Mouse (Mus musculus) liver, adult 10 weeks (tissue): ENCODE results near the gene Rnf144a. TPM values are rescaled to one million over a fixed set of nuclear protein-coding genes. Genes with fewer than 3 reads are reported as not detected.

ENCODE experiments used
- polyA plus RNA-seq: library from polyadenylated mRNA; stranded (reverse); fragments of 350-450 nt; fragmentation: Illumina TruSeq; extraction: RNeasy Lipid Tissue Mini Kit (QIAGEN cat#74804); gene quantifications from one replicate; pipeline ENCODE4 v1.2.3, GENCODE M21; 2014; ENCODE audit warnings: low read depth, low replicate concordance

Rnf144a gene
- 9.2 TPM for polyA plus RNA-seq

DNA sequence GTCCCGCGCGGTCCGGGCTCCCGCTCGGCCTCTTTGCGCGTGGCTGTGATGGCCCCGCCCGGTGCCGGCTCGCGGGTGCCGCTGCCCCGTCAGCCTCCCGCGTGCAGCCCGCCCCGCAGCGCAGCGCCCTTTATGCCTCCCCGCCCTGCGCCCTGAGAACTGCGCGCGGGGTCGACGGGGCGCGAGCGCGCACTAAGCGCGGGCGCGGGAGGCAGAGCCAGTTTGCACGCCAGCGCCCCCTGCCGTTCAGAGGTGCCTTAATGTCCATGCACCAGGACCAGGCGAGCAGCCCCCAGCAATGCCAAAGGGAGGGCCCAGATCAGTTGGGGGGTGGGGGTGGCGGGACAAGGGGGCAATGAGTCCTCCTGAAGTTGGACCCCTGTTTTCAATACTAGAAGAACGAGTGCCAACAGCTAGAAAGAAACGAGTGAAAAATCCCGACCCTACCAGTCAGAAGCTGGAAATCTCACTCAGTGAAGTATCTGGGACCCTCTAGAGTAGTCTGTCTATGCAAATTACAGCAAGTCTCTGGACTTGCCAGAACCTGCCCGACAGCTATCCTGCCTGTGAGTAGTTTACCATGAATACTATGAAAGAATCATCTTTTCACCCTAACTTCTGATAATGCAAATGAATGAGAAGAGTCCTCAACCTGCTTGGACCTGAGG lies at the start of gene Rnf144a:
TSS of gene Rnf144a (minus strand) at position 151 of the 668 bp plus-strand sequence.

DNA sequence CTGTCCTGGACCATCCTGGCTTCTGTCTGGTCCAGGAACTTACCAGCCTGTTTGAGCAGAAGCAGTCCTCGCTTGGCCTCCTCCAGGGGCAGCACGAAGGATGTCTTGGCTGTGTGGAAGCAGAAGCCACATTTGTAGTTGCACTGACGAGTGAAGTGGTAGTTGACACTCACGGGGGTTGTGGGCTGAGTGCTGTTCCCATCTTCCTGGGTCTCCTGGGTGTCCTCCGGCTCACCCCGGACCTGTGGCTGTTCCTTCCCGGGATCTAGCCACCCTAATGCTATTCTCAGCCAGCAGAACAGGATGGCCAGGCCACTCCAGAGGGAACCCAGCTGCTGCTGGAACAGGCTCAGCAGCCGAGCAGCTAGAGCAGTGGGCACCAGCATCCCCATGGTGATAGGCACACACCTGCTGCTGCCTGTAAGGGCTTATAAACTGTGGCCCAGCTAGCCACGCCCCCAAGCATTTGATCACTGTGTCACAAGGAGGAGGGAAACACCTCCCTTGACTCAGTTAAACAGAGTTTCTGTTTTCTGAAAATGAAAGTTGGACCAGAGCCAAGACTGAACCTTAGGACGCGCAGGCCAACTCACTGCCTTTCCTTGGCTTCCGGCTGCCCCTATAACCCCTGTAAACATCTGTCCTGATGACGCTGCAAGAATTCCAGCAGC lies 41.1 kb upstream of the Rnf144a start, which contains the start of gene Rsad2:
TSS of gene Rsad2 (minus strand) at position 425 of the 671 bp plus-strand sequence.

Other genes starting within 250 kb of the Rnf144a start
- gene Rsad2, start 41.2 kb upstream of the Rnf144a start, polyA plus RNA-seq: 12.6 TPM
- 7.8 TPM for gene Cmpk2, start 54.0 kb upstream of the Rnf144a start, polyA plus RNA-seq